Mouse (Mus musculus): ENCODE data around the gene Rbm33.

DNA sequence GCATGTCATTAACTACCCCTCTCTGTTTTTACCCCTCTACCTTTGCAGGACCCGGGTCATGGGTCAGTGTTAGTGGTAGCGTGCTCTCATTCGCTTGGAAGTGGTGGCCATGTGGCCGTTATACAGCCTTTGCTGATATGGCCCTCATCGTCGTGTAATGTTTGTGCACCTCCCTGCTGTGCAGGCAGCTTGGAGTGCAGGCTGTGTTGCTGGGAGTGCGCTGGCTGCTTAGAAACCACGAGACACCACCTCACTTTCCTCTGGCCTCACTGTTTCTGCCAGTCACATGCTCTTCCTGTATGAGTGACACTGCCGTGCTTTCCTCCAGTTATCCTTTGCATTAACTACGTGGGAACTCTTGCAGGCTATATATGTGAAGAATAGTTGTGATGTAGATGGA lies 101.8 kb downstream of the Rbm33 start:
- TF ChIP-seq CTCF (IDR thresholded peaks at IDR 0.05; ENCODE audit: insufficient read depth, low read depth, low read length) (no peak), POLR2A (IDR thresholded peaks at IDR 0.05; ENCODE audit: insufficient read depth, low read depth, low read length) (no peak)

Measured in olfactory bulb, adult 2 months (tissue).